Mouse (Mus musculus): ENCODE measurements around the gene Gpank1. TPM values are rescaled to one million over a fixed set of nuclear protein-coding genes. Genes with fewer than 3 reads are reported as not detected.

Gene Gpank1
- polyA plus RNA-seq, 1 experiment from 2014 or later: 24.6 TPM

GRCm38 (mm10) chr17:35103221-35103690, 18.0 kb upstream of the Gpank1 start:
- Histone ChIP-seq H3K9ac (replicated peaks; ENCODE audit: low read length) (no peak overlapping the region), H3K9me3 (replicated peaks; ENCODE audit: control insufficient read depth, low read length) (no peaks in the 10 kb centered on the region), H3K27ac (replicated peaks; ENCODE audit: low read depth, low read length) (no peak overlapping the region), H3K4me1 (ENCODE audit: control insufficient read depth, insufficient read depth, low read length) (no peaks in the 10 kb centered on the region), H3K4me3 (ENCODE audit: low read depth, low read length) (no peak overlapping the region), H3K27me3 (ENCODE audit: control insufficient read depth, insufficient read depth, low read length) (no peaks in the 10 kb centered on the region), H3K4me2 (ENCODE audit: low read depth, low read length) (no peak overlapping the region), H3K36me3 (replicated peaks; ENCODE audit: control insufficient read depth, insufficient read depth, low read depth, low read length) (peaks cover 4% of the 10 kb centered on the region; the same call in 1 of the 2 replicates)
- ATAC-seq (replicated peaks; ENCODE audit: insufficient number of reproducible peaks, low FRiP score, low TSS enrichment, low read depth) (no peak), DNase-seq (ENCODE audit: low spot score) (no peak)
- 69% methylated on average over 6 of the region's 6 CpGs for WGBS

- Histone ChIP-seq H3K4me2 (ENCODE audit: low read depth, low read length) (no peak overlapping the region), H3K9me3 (replicated peaks; ENCODE audit: control insufficient read depth, low read length) (no peaks in the 10 kb centered on the region), H3K27me3 (ENCODE audit: control insufficient read depth, insufficient read depth, low read length) (no peaks in the 10 kb centered on the region), H3K4me3 (ENCODE audit: low read depth, low read length) (no peak overlapping the region), H3K27ac (replicated peaks; ENCODE audit: low read depth, low read length) (no peak overlapping the region), H3K4me1 (ENCODE audit: control insufficient read depth, insufficient read depth, low read length) (no peaks in the 10 kb centered on the region), H3K36me3 (replicated peaks; ENCODE audit: control insufficient read depth, insufficient read depth, low read depth, low read length) (peaks cover 4% of the 10 kb centered on the region; the same call in 1 of the 2 replicates), H3K9ac (replicated peaks; ENCODE audit: low read length) (no peak overlapping the region)
- 91% methylated on average over 7 of the region's 7 CpGs for WGBS
- ATAC-seq (replicated peaks; ENCODE audit: insufficient number of reproducible peaks, low FRiP score, low TSS enrichment, low read depth): no peak
- no peak for DNase-seq (ENCODE audit: low spot score)
Observed at GRCm38 (mm10) chr17:35104079-35104478, 17.2 kb upstream of the Gpank1 start.

- Histone ChIP-seq H3K27me3 (ENCODE audit: control insufficient read depth, insufficient read depth, low read length) (no peaks in the 10 kb centered on the region), H3K9ac (replicated peaks; ENCODE audit: low read length) (no peak overlapping the region), H3K27ac (replicated peaks; ENCODE audit: low read depth, low read length) (no peak overlapping the region), H3K4me2 (ENCODE audit: low read depth, low read length) (no peak overlapping the region), H3K36me3 (replicated peaks; ENCODE audit: control insufficient read depth, insufficient read depth, low read depth, low read length) (peaks cover 2% of the 10 kb centered on the region; the same call in 1 of the 2 replicates), H3K4me1 (ENCODE audit: control insufficient read depth, insufficient read depth, low read length) (no peaks in the 10 kb centered on the region), H3K4me3 (ENCODE audit: low read depth, low read length) (no peak overlapping the region), H3K9me3 (replicated peaks; ENCODE audit: control insufficient read depth, low read length) (no peaks in the 10 kb centered on the region)
- 83% methylated on average over 6 of the region's 6 CpGs for WGBS
- DNase-seq (ENCODE audit: low spot score) (no peak), ATAC-seq (replicated peaks; ENCODE audit: insufficient number of reproducible peaks, low FRiP score, low TSS enrichment, low read depth) (no peak)
Observed at GRCm38 (mm10) chr17:35104754-35105153, 16.5 kb upstream of the Gpank1 start.

GRCm38 (mm10) chr17:35105740-35106389, 15.4 kb upstream of the Gpank1 start:
- Histone ChIP-seq H3K36me3 (replicated peaks; ENCODE audit: control insufficient read depth, insufficient read depth, low read depth, low read length) (peaks cover 2% of the 10 kb centered on the region; the same call in 1 of the 2 replicates), H3K4me3 (ENCODE audit: low read depth, low read length) (no peak overlapping the region), H3K9me3 (replicated peaks; ENCODE audit: control insufficient read depth, low read length) (no peaks in the 10 kb centered on the region), H3K4me2 (ENCODE audit: low read depth, low read length) (peak overlapping the region; percentile 19), H3K27ac (replicated peaks; ENCODE audit: low read depth, low read length) (no peak overlapping the region), H3K9ac (replicated peaks; ENCODE audit: low read length) (peak overlapping the region; percentile 54), H3K27me3 (ENCODE audit: control insufficient read depth, insufficient read depth, low read length) (no peaks in the 10 kb centered on the region), H3K4me1 (ENCODE audit: control insufficient read depth, insufficient read depth, low read length) (no peaks in the 10 kb centered on the region)
- no peak for ATAC-seq (replicated peaks; ENCODE audit: insufficient number of reproducible peaks, low FRiP score, low TSS enrichment, low read depth)
- DNase-seq (ENCODE audit: low spot score): peak; percentile 48
- WGBS: 22% methylated on average over 13 of the region's 13 CpGs

GRCm38 (mm10) chr17:35106522-35106921, 14.7 kb upstream of the Gpank1 start:
- no peak overlapping the region for H3K4me3 ChIP-seq (ENCODE audit: low read depth, low read length)
- no peaks in the 10 kb centered on the region for H3K27me3 ChIP-seq (ENCODE audit: control insufficient read depth, insufficient read depth, low read length)
- H3K9me3 ChIP-seq (replicated peaks; ENCODE audit: control insufficient read depth, low read length): no peaks in the 10 kb centered on the region
- no peak overlapping the region for H3K9ac ChIP-seq (replicated peaks; ENCODE audit: low read length)
- 71% methylated on average over 3 of the region's 3 CpGs for WGBS
- no peak overlapping the region for H3K27ac ChIP-seq (replicated peaks; ENCODE audit: low read depth, low read length)
- DNase-seq (ENCODE audit: low spot score) (no peak), ATAC-seq (replicated peaks; ENCODE audit: insufficient number of reproducible peaks, low FRiP score, low TSS enrichment, low read depth) (no peak)
- no peak overlapping the region; the same call in 1 of the 2 replicates for H3K4me2 ChIP-seq (ENCODE audit: low read depth, low read length)
- H3K4me1 ChIP-seq (ENCODE audit: control insufficient read depth, insufficient read depth, low read length): no peaks in the 10 kb centered on the region
- no peaks in the 10 kb centered on the region for H3K36me3 ChIP-seq (replicated peaks; ENCODE audit: control insufficient read depth, insufficient read depth, low read depth, low read length)

- no peak; the same call in 1 of the 2 replicates for ATAC-seq (replicated peaks; ENCODE audit: insufficient number of reproducible peaks, low FRiP score, low TSS enrichment, low read depth)
- Histone ChIP-seq H3K36me3 (replicated peaks; ENCODE audit: control insufficient read depth, insufficient read depth, low read depth, low read length) (no peaks in the 10 kb centered on the region), H3K27me3 (ENCODE audit: control insufficient read depth, insufficient read depth, low read length) (no peaks in the 10 kb centered on the region), H3K9ac (replicated peaks; ENCODE audit: low read length) (no peak within 1 kb of the TSS), H3K4me3 (ENCODE audit: low read depth, low read length) (no peak within 1 kb of the TSS), H3K27ac (replicated peaks; ENCODE audit: low read depth, low read length) (no peak within 1 kb of the TSS), H3K9me3 (replicated peaks; ENCODE audit: control insufficient read depth, low read length) (no peaks in the 10 kb centered on the region), H3K4me1 (ENCODE audit: control insufficient read depth, insufficient read depth, low read length) (no peaks in the 10 kb centered on the region), H3K4me2 (ENCODE audit: low read depth, low read length) (no peak within 1 kb of the TSS)
- no peak for DNase-seq (ENCODE audit: low spot score)
- 92% methylated on average over 6 of the region's 6 CpGs for WGBS
Observed at GRCm38 (mm10) chr17:35108097-35108496, 13.2 kb upstream of the Gpank1 start, which contains the start of gene Ly6g5c. TSS of gene Ly6g5c (plus strand) at chr17:35108279.

GRCm38 (mm10) chr17:35111774-35112173, 9.5 kb upstream of the Gpank1 start:
- DNase-seq (ENCODE audit: low spot score): no peak
- no peaks in the 10 kb centered on the region for H3K27me3 ChIP-seq (ENCODE audit: control insufficient read depth, insufficient read depth, low read length)
- no peak overlapping the region for H3K4me2 ChIP-seq (ENCODE audit: low read depth, low read length)
- no peaks in the 10 kb centered on the region for H3K9me3 ChIP-seq (replicated peaks; ENCODE audit: control insufficient read depth, low read length)
- no peak for ATAC-seq (replicated peaks; ENCODE audit: insufficient number of reproducible peaks, low FRiP score, low TSS enrichment, low read depth)
- H3K4me3 ChIP-seq (ENCODE audit: low read depth, low read length): no peak overlapping the region
- peaks cover 4% of the 10 kb centered on the region for H3K36me3 ChIP-seq (replicated peaks; ENCODE audit: control insufficient read depth, insufficient read depth, low read depth, low read length)
- 83% methylated on average over 9 of the region's 9 CpGs for WGBS
- no peak overlapping the region for H3K9ac ChIP-seq (replicated peaks; ENCODE audit: low read length)
- no peaks in the 10 kb centered on the region for H3K4me1 ChIP-seq (ENCODE audit: control insufficient read depth, insufficient read depth, low read length)
- no peak overlapping the region for H3K27ac ChIP-seq (replicated peaks; ENCODE audit: low read depth, low read length)

Data from embryonic facial prominence, embryonic 11.5 days (tissue).